Mouse (Mus musculus) MEL (cell line): ENCODE data around the gene Magi2. TPM values are rescaled to one million over a fixed set of nuclear protein-coding genes. Genes with fewer than 3 reads are reported as not detected.

ENCODE experiments used
- DNase-seq: peaks from one replicate; pipeline ENCODE4 v3.0.0; 2011; ENCODE audit warnings: low read depth, low spot score
- H3K27ac ChIP-seq: 2 replicates; pipeline ENCODE4 v1.5.1; 2012; ENCODE audit warnings: low read depth, mild to moderate bottlenecking, control low read depth, low read length, moderate library complexity; ENCODE audit not compliant: control insufficient read depth
- H3K27me3 ChIP-seq, 2 experiments: fragments of 150-350 bp in 1 of 2; sonication (generic) in 1 of 2; 2 replicates each; pipeline ENCODE4 v1.6.1; 2012; ENCODE audit warnings: low read length in 2 of 2, mild to moderate bottlenecking in 2 of 2, improper control_type of control experiment in 1 of 2, moderate library complexity in 1 of 2; ENCODE audit not compliant: insufficient read depth in 2 of 2, control insufficient read depth in 1 of 2
- H3K36me3 ChIP-seq, 2 experiments: 2 replicates each; pipeline ENCODE4 v1.6.1; 2012 to 2014; ENCODE audit warnings: low read length in 2 of 2, improper control_type of control experiment in 1 of 2, inconsistent platforms in 1 of 2, mild to moderate bottlenecking in 1 of 2; ENCODE audit not compliant: insufficient read depth in 2 of 2, control insufficient read depth in 1 of 2
- H3K4me1 ChIP-seq, 2 experiments: fragments of 150-350 bp in 1 of 2; sonication (generic) in 1 of 2; 2 replicates each; pipeline ENCODE4 v1.6.1; 2012; ENCODE audit warnings: low read length in 2 of 2, improper control_type of control experiment in 1 of 2, mild to moderate bottlenecking in 1 of 2; ENCODE audit not compliant: insufficient read depth in 2 of 2, control insufficient read depth in 1 of 2
- H3K4me3 ChIP-seq, 2 experiments: fragments of 150-350 bp in 1 of 2; sonication (generic) in 1 of 2; 2 replicates each; pipeline ENCODE4 v1.5.1; 2012; ENCODE audit warnings: low read depth in 2 of 2, low read length in 2 of 2, mild to moderate bottlenecking in 2 of 2, moderate library complexity in 2 of 2, control low read depth in 1 of 2, improper control_type of control experiment in 1 of 2; ENCODE audit not compliant: control insufficient read depth in 1 of 2, insufficient read depth in 1 of 2
- H3K79me2 ChIP-seq: 2 replicates; pipeline ENCODE4 v1.6.1; 2012; ENCODE audit warnings: mild to moderate bottlenecking, low read length, moderate library complexity; ENCODE audit not compliant: control insufficient read depth, poor library complexity, insufficient read depth
- H3K9ac ChIP-seq: 2 replicates; pipeline ENCODE4 v1.6.1; 2012; ENCODE audit warnings: low read depth, mild to moderate bottlenecking, control low read depth, low read length, moderate library complexity; ENCODE audit not compliant: control insufficient read depth, poor library complexity, severe bottlenecking
- H3K9me3 ChIP-seq: fragments of 150-350 bp; sonication (generic); replicated peaks from 2 replicates; pipeline ENCODE4 v1.6.1; 2012; ENCODE audit warnings: mild to moderate bottlenecking, low read length, improper control_type of control experiment, moderate library complexity; ENCODE audit not compliant: insufficient read depth
- BHLHE40 ChIP-seq: IDR thresholded peaks from 2 replicates; pipeline ENCODE4 v1.6.1; 2012; ENCODE audit warnings: low read depth, mild to moderate bottlenecking, inconsistent platforms, low read length, improper control_type of control experiment, borderline replicate concordance
- CHD1 ChIP-seq: IDR thresholded peaks from 2 replicates; pipeline ENCODE4 v1.6.1; 2012; ENCODE audit warnings: low read depth, mild to moderate bottlenecking, inconsistent platforms, low read length, improper control_type of control experiment
- CHD2 ChIP-seq: IDR thresholded peaks from 2 replicates; pipeline ENCODE4 v1.6.1; 2011; ENCODE audit warnings: low read length, improper control_type of control experiment
- E2F4 ChIP-seq: IDR thresholded peaks from 2 replicates; pipeline ENCODE4 v1.6.1; 2011; ENCODE audit warnings: low read depth, low read length, improper control_type of control experiment, borderline replicate concordance
- ELF1 ChIP-seq: IDR thresholded peaks from 2 replicates; pipeline ENCODE4 v1.6.1; 2014; ENCODE audit warnings: low read depth, mild to moderate bottlenecking, inconsistent platforms, low read length, improper control_type of control experiment, moderate library complexity
- GATA1 ChIP-seq: IDR thresholded peaks from 2 replicates; pipeline ENCODE4 v1.6.1; 2011; ENCODE audit warnings: low read depth, low read length, improper control_type of control experiment
- HCFC1 ChIP-seq: IDR thresholded peaks from 2 replicates; pipeline ENCODE4 v1.6.1; 2012; ENCODE audit warnings: low read depth, mild to moderate bottlenecking, inconsistent platforms, low read length, improper control_type of control experiment, moderate library complexity
- JUND ChIP-seq: IDR thresholded peaks from 2 replicates; pipeline ENCODE4 v1.6.1; 2011; ENCODE audit warnings: low read depth, mild to moderate bottlenecking, improper control_type of control experiment, low read length
- KAT2A ChIP-seq: conservative IDR thresholded peaks from 2 replicates; pipeline ENCODE4 v1.6.1; 2012; ENCODE audit warnings: low read depth, low read length, improper control_type of control experiment, inconsistent platforms
- MAFK ChIP-seq: IDR thresholded peaks from 2 replicates; pipeline ENCODE4 v1.6.1; 2011; ENCODE audit warnings: low read depth, mild to moderate bottlenecking, low read length, improper control_type of control experiment, borderline replicate concordance
- MAX ChIP-seq: IDR thresholded peaks from 2 replicates; pipeline ENCODE4 v1.6.1; 2011; ENCODE audit warnings: low read length, improper control_type of control experiment
- MAZ ChIP-seq: IDR thresholded peaks from 2 replicates; pipeline ENCODE4 v1.6.1; 2012; ENCODE audit warnings: low read depth, mild to moderate bottlenecking, inconsistent platforms, low read length, improper control_type of control experiment
- MEF2A ChIP-seq: IDR thresholded peaks from 2 replicates; pipeline ENCODE4 v1.6.1; 2014; ENCODE audit warnings: low read depth, mild to moderate bottlenecking, inconsistent platforms, low read length, improper control_type of control experiment; ENCODE audit not compliant: poor library complexity, insufficient replicate concordance, severe bottlenecking; ENCODE audit errors: extremely low read depth
- MYC ChIP-seq: IDR thresholded peaks from 2 replicates; pipeline ENCODE4 v1.6.1; 2011; ENCODE audit warnings: low read depth, mild to moderate bottlenecking, low read length, improper control_type of control experiment, moderate library complexity
- NELFE ChIP-seq: IDR thresholded peaks from 2 replicates; pipeline ENCODE4 v1.6.1; 2011; ENCODE audit warnings: low read depth, low read length, improper control_type of control experiment
- NRF1 ChIP-seq: IDR thresholded peaks from 2 replicates; pipeline ENCODE4 v1.6.1; 2014; ENCODE audit warnings: low read depth, mild to moderate bottlenecking, inconsistent platforms, low read length, improper control_type of control experiment, moderate library complexity; ENCODE audit not compliant: poor library complexity, insufficient read depth, severe bottlenecking
- POLR2A ChIP-seq, 2 experiments: IDR thresholded peaks; 2 replicates each; pipeline ENCODE4 v1.6.1; 2011 to 2012; ENCODE audit warnings: low read length in 2 of 2, mild to moderate bottlenecking in 2 of 2, control low read depth in 1 of 2, improper control_type of control experiment in 1 of 2, low read depth in 1 of 2, moderate library complexity in 1 of 2; ENCODE audit not compliant: control insufficient read depth in 1 of 2, insufficient read depth in 1 of 2, poor library complexity in 1 of 2
- POLR2AphosphoS2 ChIP-seq: IDR thresholded peaks from 2 replicates; pipeline ENCODE4 v1.6.1; 2011; ENCODE audit warnings: low read length, improper control_type of control experiment
- RAD21 ChIP-seq: IDR thresholded peaks from 2 replicates; pipeline ENCODE4 v1.6.1; 2011; ENCODE audit warnings: mild to moderate bottlenecking, low read depth, low read length, improper control_type of control experiment
- RCOR1 ChIP-seq: IDR thresholded peaks from 2 replicates; pipeline ENCODE4 v1.6.1; 2012; ENCODE audit warnings: low read depth, mild to moderate bottlenecking, inconsistent platforms, low read length, improper control_type of control experiment
- UBTF ChIP-seq: IDR thresholded peaks from 2 replicates; pipeline ENCODE4 v1.6.1; 2012; ENCODE audit warnings: low read depth, mild to moderate bottlenecking, inconsistent platforms, low read length, improper control_type of control experiment, moderate library complexity, borderline replicate concordance; ENCODE audit not compliant: insufficient read depth
- ZC3H11A ChIP-seq: IDR thresholded peaks from 2 replicates; pipeline ENCODE4 v1.6.1; 2012; ENCODE audit warnings: low read depth, mild to moderate bottlenecking, inconsistent platforms, low read length, improper control_type of control experiment
- polyA plus RNA-seq, 2 experiments: library from polyadenylated mRNA; stranded (reverse) in 1 of 2; unstranded in 1 of 2; fragments of >175 nt in 1 of 2; fragments of >200 nt in 1 of 2; gene quantifications; 2 replicates each; pipeline versions ENCODE4 v1.2.1 to v1.2.4; 2012; ENCODE audit warnings: low replicate concordance in 2 of 2, low read depth in 1 of 2; ENCODE audit not compliant: insufficient read length in 2 of 2, insufficient read depth in 1 of 2, missing spikeins in 1 of 2
- total RNA-seq: library from RNA; depleted of rRNA; stranded (reverse); fragments of 300-350 nt; gene quantifications from 2 replicates; pipeline ENCODE4 v1.2.3, GENCODE M21; 2012

Gene Magi2
- total and polyA plus RNA-seq, 3 experiments, result 0.46 to 0.47 TPM; not detected in 1

GRCm38 (mm10) chr5:19822502-19822901 is 595.7 kb downstream of the Magi2 start:
- DNase-seq, result no peak
- no peak for TF ChIP-seq NELFE
- Histone ChIP-seq H3K9me3 (no peaks in the 10 kb centered on the region), H3K9ac (no peak overlapping the region), H3K27me3 (no peaks in the 10 kb centered on the region), H3K4me1 (no peaks in the 10 kb centered on the region), H3K79me2 (no peaks in the 10 kb centered on the region), H3K4me3 (no peak overlapping the region), H3K27ac (no peak overlapping the region), H3K36me3 (no peaks in the 10 kb centered on the region)

DNA sequence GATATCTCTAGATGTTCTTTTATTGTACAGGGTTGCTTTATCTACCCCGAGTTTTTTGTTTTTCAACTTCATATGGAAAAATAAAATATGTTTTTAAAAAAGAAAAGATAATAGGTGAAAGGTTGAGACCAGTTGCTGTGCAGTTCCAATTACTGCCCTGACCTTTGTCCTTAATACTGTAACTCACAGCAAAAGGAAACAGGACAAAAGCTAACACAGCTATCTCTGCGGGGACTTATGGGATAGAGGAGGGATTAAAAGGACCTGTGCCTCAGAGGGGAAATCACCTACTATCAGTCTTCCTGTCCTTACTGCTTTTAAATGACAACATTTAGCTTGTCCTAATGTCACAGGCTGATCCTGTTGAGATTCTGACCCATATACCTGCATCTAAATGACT is 599.1 kb downstream of the Magi2 start:
- Histone ChIP-seq H3K9me3 (no peaks in the 10 kb centered on the region), H3K9ac (no peak overlapping the region), H3K4me1 (no peaks in the 10 kb centered on the region), H3K36me3 (no peaks in the 10 kb centered on the region), H3K27ac (no peak overlapping the region), H3K27me3 (no peaks in the 10 kb centered on the region), H3K79me2 (no peaks in the 10 kb centered on the region), H3K4me3 (no peak overlapping the region)
- TF ChIP-seq MAX (no peak), RAD21 (no peak), ELF1 (no peak), MAFK (no peak), UBTF (no peak), POLR2AphosphoS2 (no peak), JUND (no peak), BHLHE40 (no peak), NRF1 (no peak), HCFC1 (no peak), GATA1 (no peak)
- DNase-seq, result no peak

GRCm38 (mm10) chr5:19829341-19829740 is 602.5 kb downstream of the Magi2 start:
- Histone ChIP-seq H3K9ac (no peak overlapping the region), H3K79me2 (no peaks in the 10 kb centered on the region), H3K36me3 (no peaks in the 10 kb centered on the region), H3K27ac (no peak overlapping the region), H3K27me3 (no peaks in the 10 kb centered on the region), H3K4me1 (no peaks in the 10 kb centered on the region), H3K4me3 (no peak overlapping the region), H3K9me3 (no peaks in the 10 kb centered on the region)
- TF ChIP-seq NELFE, result no peak
- TF ChIP-seq ELF1, result no peak
- TF ChIP-seq KAT2A, result no peak
- no peak for TF ChIP-seq E2F4
- no peak for TF ChIP-seq GATA1
- no peak for TF ChIP-seq NRF1
- no peak for TF ChIP-seq CHD2
- no peak for TF ChIP-seq RCOR1
- TF ChIP-seq POLR2A (IDR thresholded peaks at IDR 0.05; ENCODE audit: control insufficient read depth in 1 of 2, insufficient read depth in 1 of 2, low read depth in 1 of 2, low read length in 2 of 2, poor library complexity in 1 of 2), result no peak
- TF ChIP-seq UBTF, result no peak
- no peak for TF ChIP-seq MYC
- TF ChIP-seq CHD1, result no peak
- TF ChIP-seq RAD21, result no peak
- no peak for TF ChIP-seq MEF2A
- no peak for TF ChIP-seq ZC3H11A
- no peak for TF ChIP-seq MAZ
- TF ChIP-seq, all 39 proteins: peak for 0
- DNase-seq, result no peak
